Mouse (Mus musculus) spleen, adult 2 months (tissue): ENCODE measurements around the gene Fcer1g. TPM values are rescaled to one million over a fixed set of nuclear protein-coding genes. Genes with fewer than 3 reads are reported as not detected.

Source experiments
- DNase-seq, 2 experiments: peaks; one replicate each; pipeline versions ENCODE4 v3.0.0 to v3.0.0-alpha.2; 2012 to 2021; ENCODE audit warnings: low spot score in 2 of 2, low read depth in 1 of 2
- H3K27ac ChIP-seq: fragments of 200-500 bp; 2 replicates; pipeline ENCODE4 v1.5.1; 2012; ENCODE audit warnings: low read length, inconsistent platforms; ENCODE audit not compliant: insufficient read depth
- H3K27me3 ChIP-seq: fragments of 200-500 bp; 2 replicates; pipeline ENCODE4 v1.6.1; 2012; ENCODE audit warnings: mild to moderate bottlenecking, moderate library complexity, low read length, inconsistent platforms; ENCODE audit not compliant: control insufficient read depth, insufficient read depth
- H3K36me3 ChIP-seq: fragments of 200-500 bp; 2 replicates; pipeline ENCODE4 v1.6.1; 2012; ENCODE audit warnings: mild to moderate bottlenecking, low read length, inconsistent platforms; ENCODE audit not compliant: control insufficient read depth, insufficient read depth
- H3K4me1 ChIP-seq: fragments of 200-500 bp; 2 replicates; pipeline ENCODE4 v1.6.1; 2011; ENCODE audit warnings: inconsistent platforms; ENCODE audit not compliant: control insufficient read depth, insufficient read depth, insufficient read length
- H3K4me3 ChIP-seq: fragments of 200-500 bp; 2 replicates; pipeline ENCODE4 v1.5.1; 2011; ENCODE audit warnings: mild to moderate bottlenecking, inconsistent platforms; ENCODE audit not compliant: insufficient read depth, insufficient read length; ENCODE audit errors: extremely low read depth
- CTCF ChIP-seq: fragments of 200-500 bp; IDR thresholded peaks from 2 replicates; pipeline ENCODE4 v1.5.1; 2011; ENCODE audit warnings: mild to moderate bottlenecking, inconsistent platforms; ENCODE audit not compliant: insufficient read depth, insufficient read length, insufficient replicate concordance; ENCODE audit errors: extremely low read depth
- POLR2A ChIP-seq: fragments of 200-500 bp; IDR thresholded peaks from 2 replicates; pipeline ENCODE4 v1.6.1; 2011; ENCODE audit warnings: low read depth, low read length, inconsistent platforms
- WGBS: fragments of 180-500 bp; shearing (Covaris S2); methylation state at CpG from one replicate; pipeline ENCODE4 v1.1.7; 2018; 5-methylcytosine and 5-hydroxymethylcytosine counted together
- polyA plus RNA-seq: library from polyadenylated mRNA; depleted of rRNA; stranded (reverse); fragments of >200 nt; gene quantifications from 2 replicates; pipeline ENCODE4 v1.2.3, GENCODE M21; 2012

Gene Fcer1g
- polyA plus RNA-seq, 1 experiment, result 307 TPM

DNA sequence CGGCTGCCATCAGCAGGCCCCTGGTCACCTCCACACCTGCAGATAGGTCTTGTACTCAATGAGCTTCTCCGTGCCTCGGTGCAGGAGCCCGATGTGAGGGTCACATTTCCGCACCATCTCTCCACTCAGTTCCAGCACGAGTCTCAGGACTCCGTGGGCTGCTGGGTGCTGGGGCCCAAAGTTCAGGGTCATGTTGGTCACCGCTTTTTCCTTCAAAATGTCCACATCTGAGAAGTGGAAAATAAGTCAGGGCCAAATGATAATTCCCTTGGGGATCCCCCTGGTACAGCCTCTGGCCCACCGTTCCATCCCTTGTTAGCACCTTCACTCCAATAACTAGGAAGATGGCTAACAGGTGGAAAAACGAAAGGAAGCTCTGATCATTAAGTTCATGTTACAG is 6.7 kb upstream of the Fcer1g start:
- H3K36me3 ChIP-seq, result peaks cover 41% of the 10 kb centered on the region

DNA sequence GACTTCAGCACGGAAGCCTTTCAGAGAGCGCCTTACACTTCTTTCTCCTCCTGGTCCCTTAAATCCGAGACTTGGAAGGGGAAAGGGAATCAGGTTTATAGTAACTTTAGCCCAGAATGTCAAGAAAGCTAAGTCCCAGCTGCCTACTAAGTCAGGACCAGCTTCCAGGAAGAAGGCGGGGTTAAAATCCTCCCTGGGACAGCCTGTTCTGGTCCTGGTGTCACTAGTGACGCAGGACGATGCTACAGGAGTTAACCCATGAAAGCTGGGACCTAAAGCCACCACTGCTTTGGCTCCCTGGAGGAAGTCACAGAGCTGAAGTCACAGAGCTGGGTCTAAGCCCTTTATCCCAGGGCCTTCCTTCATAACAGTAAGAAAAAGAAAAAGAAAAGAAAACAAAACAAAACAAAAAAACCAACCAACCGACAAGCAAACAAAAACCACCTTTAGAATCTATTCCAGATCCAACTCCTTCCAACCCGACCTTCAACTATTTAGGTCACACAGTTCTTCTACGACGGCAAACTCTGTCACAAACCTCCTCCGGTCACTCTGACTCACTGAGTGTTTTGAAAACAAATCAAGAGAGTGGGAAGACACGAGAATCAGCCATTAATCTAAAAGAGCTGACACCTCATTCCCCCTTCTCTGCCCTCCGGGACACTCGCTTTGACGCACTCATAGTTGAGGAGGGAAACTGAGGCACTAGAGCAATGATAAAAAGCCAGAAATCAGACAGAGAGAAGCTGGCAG is 6.0 kb upstream of the Fcer1g start:
- no peaks in the 10 kb centered on the region for H3K27me3 ChIP-seq
- no peak for DNase-seq
- peaks cover 48% of the 10 kb centered on the region for H3K36me3 ChIP-seq
- no peak overlapping the region for H3K4me3 ChIP-seq
- no peak overlapping the region for H3K27ac ChIP-seq
- WGBS, result 87% methylated on average over 15 of the region's 15 CpGs
- H3K4me1 ChIP-seq, result no peaks in the 10 kb centered on the region
- TF ChIP-seq CTCF (no peak), POLR2A (no peak)

More for the DNA sequence above, 6.7 kb upstream of the Fcer1g start:
- no peak for TF ChIP-seq POLR2A
- no peak for TF ChIP-seq CTCF
- Histone ChIP-seq H3K4me1 (no peaks in the 10 kb centered on the region), H3K27me3 (no peaks in the 10 kb centered on the region), H3K27ac (no peak overlapping the region), H3K4me3 (no peak overlapping the region)
- 95% methylated on average over 10 of the region's 10 CpGs for WGBS
- DNase-seq, result no peak

DNA sequence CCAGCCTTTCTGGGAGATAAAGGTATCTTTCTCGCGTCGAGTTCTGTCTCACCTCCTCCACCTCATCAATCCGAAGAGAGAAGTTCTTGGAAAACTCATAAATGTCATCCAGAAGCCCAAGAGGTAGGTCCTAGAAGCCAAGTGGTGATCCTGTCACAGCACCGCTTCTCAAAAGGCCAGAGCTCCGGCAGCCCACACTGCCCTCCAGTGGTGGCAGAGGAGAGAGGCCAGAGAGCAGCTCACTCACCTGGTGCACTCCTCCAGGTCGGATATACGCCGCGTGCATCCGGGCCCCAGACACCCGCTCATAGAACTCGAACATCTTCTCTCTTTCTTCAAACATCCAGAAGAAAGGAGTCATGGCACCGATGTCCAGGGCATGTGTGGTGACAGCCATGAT is 4.3 kb upstream of the Fcer1g start:
- no peak overlapping the region for H3K27ac ChIP-seq
- peak in 1 of 2 experiments; percentile 48 for DNase-seq
- 73% methylated on average over 14 of the region's 14 CpGs for WGBS
- H3K36me3 ChIP-seq, result peaks cover 51% of the 10 kb centered on the region
- no peaks in the 10 kb centered on the region for H3K27me3 ChIP-seq
- no peak overlapping the region for H3K4me3 ChIP-seq
- TF ChIP-seq CTCF, result peak; percentile 86
- TF ChIP-seq POLR2A, result no peak
- H3K4me1 ChIP-seq, result no peaks in the 10 kb centered on the region

DNA sequence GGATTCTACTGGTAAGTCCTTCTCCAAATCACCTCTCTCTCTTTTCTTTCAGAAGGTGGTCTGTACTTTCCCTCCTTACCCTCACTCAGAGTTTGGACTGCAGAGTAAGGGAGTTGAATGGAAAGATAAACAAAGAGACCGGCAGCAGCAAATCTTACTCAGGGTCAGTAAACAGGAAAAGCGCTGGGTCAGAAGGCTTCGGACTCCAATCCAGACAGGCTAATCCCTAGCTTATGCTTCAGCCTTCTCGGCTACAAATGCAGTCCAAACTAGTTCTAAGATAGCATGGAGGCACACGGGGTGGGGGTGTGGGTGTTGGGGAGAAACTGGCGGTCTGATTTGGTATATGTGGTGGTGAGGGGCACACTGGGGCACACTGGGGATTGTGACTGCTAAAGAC is 3.3 kb upstream of the Fcer1g start:
- no peaks in the 10 kb centered on the region for H3K27me3 ChIP-seq
- no peak for TF ChIP-seq POLR2A
- no peak for TF ChIP-seq CTCF
- 95% methylated on average over 6 of the region's 6 CpGs for WGBS
- DNase-seq, result no peak
- H3K36me3 ChIP-seq, result peaks cover 47% of the 10 kb centered on the region
- H3K27ac ChIP-seq, result no peak overlapping the region
- H3K4me1 ChIP-seq, result no peaks in the 10 kb centered on the region
- H3K4me3 ChIP-seq, result no peak overlapping the region

DNA sequence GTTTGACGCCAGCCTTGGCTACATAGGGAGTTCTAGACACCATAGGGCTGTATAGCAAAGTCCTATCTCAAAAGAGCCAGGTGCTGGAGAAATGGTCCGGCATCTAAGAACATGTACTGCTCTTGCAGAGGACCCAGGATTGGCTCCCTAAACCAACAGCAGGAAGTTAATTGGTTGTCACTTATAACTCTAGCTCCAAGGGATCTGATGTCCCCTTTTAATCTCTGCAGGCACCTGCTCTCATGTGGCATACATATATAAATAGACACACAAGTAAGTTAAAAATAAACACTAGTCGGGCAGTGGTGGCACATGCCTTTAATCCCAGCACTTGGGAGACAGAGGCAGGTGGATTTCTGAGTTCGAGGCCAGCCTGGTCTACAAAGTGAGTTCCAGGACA is 1.6 kb upstream of the Fcer1g start:
- 66% methylated on average over 4 of the region's 4 CpGs for WGBS
- H3K27me3 ChIP-seq, result no peaks in the 10 kb centered on the region
- H3K4me1 ChIP-seq, result peaks cover 5% of the 10 kb centered on the region; the same call in 1 of the 2 replicates
- H3K4me3 ChIP-seq, result no peak overlapping the region
- no peak overlapping the region for H3K27ac ChIP-seq
- no peak for TF ChIP-seq CTCF
- DNase-seq, result no peak
- H3K36me3 ChIP-seq, result peaks cover 41% of the 10 kb centered on the region

DNA sequence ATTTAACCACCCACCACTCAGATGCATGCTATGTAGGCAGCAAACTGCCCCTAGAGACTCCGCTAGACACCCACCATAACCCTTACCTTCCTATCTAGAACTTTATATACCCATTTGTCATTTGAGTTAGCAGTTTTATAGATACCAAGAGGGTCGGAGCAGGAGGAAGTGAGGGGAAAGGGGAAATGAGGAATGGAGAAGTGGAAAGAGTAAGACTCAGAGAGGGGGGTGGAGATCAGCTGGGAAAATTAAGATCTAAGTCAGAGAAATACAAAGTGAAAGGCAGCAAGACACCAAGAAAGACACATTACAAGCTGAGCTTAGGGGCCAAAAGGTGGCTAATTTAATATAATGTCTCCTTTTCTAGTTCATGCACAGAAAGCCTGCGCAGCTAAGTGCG is 373 bp upstream of the Fcer1g start:
- peak overlapping the region; percentile 59 for H3K27ac ChIP-seq
- H3K27me3 ChIP-seq, result no peaks in the 10 kb centered on the region
- DNase-seq, result no peak
- peaks cover 32% of the 10 kb centered on the region for H3K36me3 ChIP-seq
- no peak overlapping the region for H3K4me3 ChIP-seq
- H3K4me1 ChIP-seq, result peaks cover 5% of the 10 kb centered on the region; the same call in 1 of the 2 replicates
- TF ChIP-seq CTCF (no peak), POLR2A (no peak)
- 77% methylated on average over 4 of the region's 4 CpGs for WGBS

GRCm38 (mm10) chr1:171232800-171233730 is 1.1 kb downstream of the Fcer1g start:
- WGBS, result 65% methylated on average over 12 of the region's 12 CpGs
- no peaks in the 10 kb centered on the region for H3K27me3 ChIP-seq
- DNase-seq, result no peak
- TF ChIP-seq CTCF, result no peak
- no peak for TF ChIP-seq POLR2A
- peak overlapping the region; percentile 46; the same call in 1 of the 2 replicates for H3K4me3 ChIP-seq
- H3K27ac ChIP-seq, result peak overlapping the region; percentile 58; the same call in 1 of the 2 replicates
- H3K4me1 ChIP-seq, result peaks cover 5% of the 10 kb centered on the region; the same call in 1 of the 2 replicates
- H3K36me3 ChIP-seq, result peaks cover 29% of the 10 kb centered on the region
